Mouse (Mus musculus): ENCODE measurements around the gene Rcn2. TPM values are rescaled to one million over a fixed set of nuclear protein-coding genes. Genes with fewer than 3 reads are reported as not detected.

The Rcn2 gene
- total and polyA plus RNA-seq, 3 experiments: 12.8 to 23.3 (median 22.8) TPM

- no peaks in the 10 kb centered on the region for H3K4me1 ChIP-seq (ENCODE audit: insufficient read depth, low read depth, low read length)
- H3K4me3 ChIP-seq (ENCODE audit: low read depth, low read length): no peak overlapping the region
- no peaks in the 10 kb centered on the region for H3K36me3 ChIP-seq (replicated peaks)
- H3K9me3 ChIP-seq (replicated peaks): no peaks in the 10 kb centered on the region
- DNase-seq (ENCODE audit: low spot score) (no peak), ATAC-seq (ENCODE audit: extremely low read depth, insufficient number of reproducible peaks, low FRiP score, poor library complexity, severe bottlenecking) (no peak)
- TF ChIP-seq POLR2AphosphoS5 (IDR thresholded peaks at IDR 0.05; ENCODE audit: insufficient replicate concordance, low read depth, low read length) (no peak), GATA1 (IDR thresholded peaks at IDR 0.05; ENCODE audit: borderline replicate concordance, low read length) (no peak), TAL1 (conservative IDR thresholded peaks at IDR 0.05; ENCODE audit: low read depth, low read length) (no peak)
- peaks cover 9% of the 10 kb centered on the region; the same call in 1 of the 2 replicates for H3K27me3 ChIP-seq (ENCODE audit: insufficient read depth, low read length)
These were observed 58.4 kb downstream of the Rcn2 start for GRCm38 (mm10) chr9:56100041-56100522.

- Histone ChIP-seq H3K36me3 (replicated peaks) (no peaks in the 10 kb centered on the region), H3K27me3 (ENCODE audit: insufficient read depth, low read length) (peaks cover 11% of the 10 kb centered on the region; the same call in 1 of the 2 replicates), H3K4me1 (ENCODE audit: insufficient read depth, low read depth, low read length) (no peaks in the 10 kb centered on the region), H3K9me3 (replicated peaks) (no peaks in the 10 kb centered on the region), H3K4me3 (ENCODE audit: low read depth, low read length) (no peak overlapping the region)
- TF ChIP-seq POLR2AphosphoS5 (IDR thresholded peaks at IDR 0.05; ENCODE audit: insufficient replicate concordance, low read depth, low read length) (no peak), TAL1 (conservative IDR thresholded peaks at IDR 0.05; ENCODE audit: low read depth, low read length) (no peak), CTCF (IDR thresholded peaks at IDR 0.05; ENCODE audit: low read depth, low read length) (no peak), GATA1 (IDR thresholded peaks at IDR 0.05; ENCODE audit: borderline replicate concordance, low read length) (no peak), GATA2 (IDR thresholded peaks at IDR 0.05; ENCODE audit: borderline replicate concordance, low read depth, low read length) (no peak)
- ATAC-seq (ENCODE audit: extremely low read depth, insufficient number of reproducible peaks, low FRiP score, poor library complexity, severe bottlenecking) (no peak), DNase-seq (ENCODE audit: low spot score) (no peak)
These were observed 59.4 kb downstream of the Rcn2 start for GRCm38 (mm10) chr9:56101022-56101421.

- peaks cover 8% of the 10 kb centered on the region for H3K27me3 ChIP-seq (ENCODE audit: insufficient read depth, low read length)
- no peak overlapping the region for H3K4me3 ChIP-seq (ENCODE audit: low read depth, low read length)
- TF ChIP-seq POLR2AphosphoS5 (IDR thresholded peaks at IDR 0.05; ENCODE audit: insufficient replicate concordance, low read depth, low read length) (no peak), GATA1 (IDR thresholded peaks at IDR 0.05; ENCODE audit: borderline replicate concordance, low read length) (no peak), CTCF (IDR thresholded peaks at IDR 0.05; ENCODE audit: low read depth, low read length) (no peak), GATA2 (IDR thresholded peaks at IDR 0.05; ENCODE audit: borderline replicate concordance, low read depth, low read length) (no peak), TAL1 (conservative IDR thresholded peaks at IDR 0.05; ENCODE audit: low read depth, low read length) (no peak)
- H3K36me3 ChIP-seq (replicated peaks): no peaks in the 10 kb centered on the region
- no peaks in the 10 kb centered on the region for H3K4me1 ChIP-seq (ENCODE audit: insufficient read depth, low read depth, low read length)
- DNase-seq (ENCODE audit: low spot score) (no peak), ATAC-seq (ENCODE audit: extremely low read depth, insufficient number of reproducible peaks, low FRiP score, poor library complexity, severe bottlenecking) (no peak)
- H3K9me3 ChIP-seq (replicated peaks): no peaks in the 10 kb centered on the region
These were observed 63.3 kb downstream of the Rcn2 start for GRCm38 (mm10) chr9:56104921-56105320.

- H3K9me3 ChIP-seq (replicated peaks): no peaks in the 10 kb centered on the region
- ATAC-seq (ENCODE audit: extremely low read depth, insufficient number of reproducible peaks, low FRiP score, poor library complexity, severe bottlenecking) (no peak), DNase-seq (ENCODE audit: low spot score) (no peak)
- no peaks in the 10 kb centered on the region for H3K36me3 ChIP-seq (replicated peaks)
- TF ChIP-seq GATA2 (IDR thresholded peaks at IDR 0.05; ENCODE audit: borderline replicate concordance, low read depth, low read length) (no peak), CTCF (IDR thresholded peaks at IDR 0.05; ENCODE audit: low read depth, low read length) (no peak), POLR2AphosphoS5 (IDR thresholded peaks at IDR 0.05; ENCODE audit: insufficient replicate concordance, low read depth, low read length) (no peak), TAL1 (conservative IDR thresholded peaks at IDR 0.05; ENCODE audit: low read depth, low read length) (no peak), GATA1 (IDR thresholded peaks at IDR 0.05; ENCODE audit: borderline replicate concordance, low read length) (no peak)
- H3K4me3 ChIP-seq (ENCODE audit: low read depth, low read length): no peak overlapping the region
- peaks cover 11% of the 10 kb centered on the region for H3K27me3 ChIP-seq (ENCODE audit: insufficient read depth, low read length)
- no peaks in the 10 kb centered on the region for H3K4me1 ChIP-seq (ENCODE audit: insufficient read depth, low read depth, low read length)
These were observed 64.8 kb downstream of the Rcn2 start for GRCm38 (mm10) chr9:56106274-56107072.

GRCm38 (mm10) chr9:56107527-56107926 lies 65.9 kb downstream of the Rcn2 start:
- Histone ChIP-seq H3K27me3 (ENCODE audit: insufficient read depth, low read length) (peaks cover 11% of the 10 kb centered on the region), H3K4me1 (ENCODE audit: insufficient read depth, low read depth, low read length) (no peaks in the 10 kb centered on the region), H3K4me3 (ENCODE audit: low read depth, low read length) (no peak overlapping the region), H3K36me3 (replicated peaks) (no peaks in the 10 kb centered on the region), H3K9me3 (replicated peaks) (no peaks in the 10 kb centered on the region)
- no peak for TF ChIP-seq GATA2 (IDR thresholded peaks at IDR 0.05; ENCODE audit: borderline replicate concordance, low read depth, low read length)
- TF ChIP-seq TAL1 (conservative IDR thresholded peaks at IDR 0.05; ENCODE audit: low read depth, low read length): no peak
- no peak for TF ChIP-seq GATA1 (IDR thresholded peaks at IDR 0.05; ENCODE audit: borderline replicate concordance, low read length)
- TF ChIP-seq CTCF (IDR thresholded peaks at IDR 0.05; ENCODE audit: low read depth, low read length): no peak
- no peak for TF ChIP-seq POLR2AphosphoS5 (IDR thresholded peaks at IDR 0.05; ENCODE audit: insufficient replicate concordance, low read depth, low read length)
- ATAC-seq (ENCODE audit: extremely low read depth, insufficient number of reproducible peaks, low FRiP score, poor library complexity, severe bottlenecking) (no peak), DNase-seq (ENCODE audit: low spot score) (no peak)

GRCm38 (mm10) chr9:56108174-56108573 lies 66.5 kb downstream of the Rcn2 start:
- H3K4me1 ChIP-seq (ENCODE audit: insufficient read depth, low read depth, low read length): no peaks in the 10 kb centered on the region
- peaks cover 11% of the 10 kb centered on the region for H3K27me3 ChIP-seq (ENCODE audit: insufficient read depth, low read length)
- H3K4me3 ChIP-seq (ENCODE audit: low read depth, low read length): no peak overlapping the region
- ATAC-seq (ENCODE audit: extremely low read depth, insufficient number of reproducible peaks, low FRiP score, poor library complexity, severe bottlenecking): no peak
- DNase-seq (ENCODE audit: low spot score): no peak
- H3K9me3 ChIP-seq (replicated peaks): no peaks in the 10 kb centered on the region
- no peaks in the 10 kb centered on the region for H3K36me3 ChIP-seq (replicated peaks)
- TF ChIP-seq GATA1 (IDR thresholded peaks at IDR 0.05; ENCODE audit: borderline replicate concordance, low read length) (no peak), POLR2AphosphoS5 (IDR thresholded peaks at IDR 0.05; ENCODE audit: insufficient replicate concordance, low read depth, low read length) (no peak), TAL1 (conservative IDR thresholded peaks at IDR 0.05; ENCODE audit: low read depth, low read length) (no peak), GATA2 (IDR thresholded peaks at IDR 0.05; ENCODE audit: borderline replicate concordance, low read depth, low read length) (no peak), CTCF (IDR thresholded peaks at IDR 0.05; ENCODE audit: low read depth, low read length) (no peak)

Other genes with a start within 250 kb of the Rcn2 start
- gene Scaper, start 103.7 kb upstream of the Rcn2 start, total RNA-seq (2014; fragmentation: Nextera tagmentation): 16.3 and 18.7 TPM in 2 replicates
- 12.9 and 15.0 TPM in 2 replicates for gene Scaper, start 103.7 kb upstream of the Rcn2 start, total RNA-seq (2017)
- 0.43 TPM in 2 replicates for gene Scaper, start 103.7 kb upstream of the Rcn2 start, polyA plus RNA-seq (2012)
- gene 4930563M21Rik, start 31.3 kb upstream of the Rcn2 start, total RNA-seq (2014; fragmentation: Nextera tagmentation): not detected in 2 replicates
- gene 4930563M21Rik, start 31.3 kb upstream of the Rcn2 start, total RNA-seq (2017): not detected in 2 replicates
- gene 4930563M21Rik, start 31.3 kb upstream of the Rcn2 start, polyA plus RNA-seq (2012): not detected in 2 replicates
- gene Pstpip1, start 48.1 kb downstream of the Rcn2 start, total RNA-seq (2014; fragmentation: Nextera tagmentation): not detected in 2 replicates
- gene Pstpip1, start 48.1 kb downstream of the Rcn2 start, total RNA-seq (2017): not detected in 2 replicates
- gene Pstpip1, start 48.1 kb downstream of the Rcn2 start, polyA plus RNA-seq (2012): 0.05 TPM in 1 of 2 replicates, not detected in the other
- not detected in 2 replicates for gene Tspan3, start 123.6 kb downstream of the Rcn2 start, total RNA-seq (2014; fragmentation: Nextera tagmentation)
- 0.06 and 0.33 TPM in 2 replicates for gene Tspan3, start 123.6 kb downstream of the Rcn2 start, total RNA-seq (2017)
- gene Tspan3, start 123.6 kb downstream of the Rcn2 start, polyA plus RNA-seq (2012): not detected in 2 replicates